Mouse (Mus musculus) splenic B cell, adult 2 months (primary cell): ENCODE results near the gene Rnf126.
A peak's percentile ranks its signal among the peaks of the same experiment; 100 is the strongest.

ENCODE experiments used
- DNase-seq: peaks from one replicate; pipeline ENCODE4 v3.0.0-alpha.2; 2011; ENCODE audit warnings: low read depth, low spot score
- H3K27me3 ChIP-seq: 2 replicates; pipeline ENCODE4 v1.6.1; 2012; ENCODE audit warnings: mild to moderate bottlenecking, low read length, moderate library complexity, mixed read lengths; ENCODE audit not compliant: control insufficient read depth, poor library complexity, insufficient read depth, severe bottlenecking
- H3K36me3 ChIP-seq: 2 replicates; pipeline ENCODE4 v1.6.1; 2012; ENCODE audit warnings: mild to moderate bottlenecking, low read length, moderate library complexity, mixed read lengths; ENCODE audit not compliant: control insufficient read depth, poor library complexity, insufficient read depth, severe bottlenecking

The Rnf126 gene

DNA sequence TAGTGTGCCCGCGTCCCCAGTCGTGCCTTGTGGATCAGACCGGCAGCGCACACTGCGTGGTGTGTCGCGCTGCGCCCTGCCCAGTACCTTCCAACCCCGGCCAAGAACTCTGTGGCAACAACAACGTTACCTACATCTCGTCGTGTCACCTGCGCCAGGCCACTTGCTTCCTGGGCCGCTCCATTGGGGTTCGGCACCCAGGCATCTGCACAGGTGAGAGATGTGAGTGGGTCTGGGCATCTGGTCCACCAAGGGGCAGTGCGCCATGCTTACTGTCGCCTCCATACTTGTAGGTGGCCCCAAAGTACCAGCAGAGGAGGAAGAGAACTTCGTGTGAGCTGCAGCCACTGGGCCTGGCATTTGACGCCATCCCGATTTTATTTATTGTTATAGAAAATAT lies 14.4 kb upstream of the Rnf126 start:
- no peaks in the 10 kb centered on the region for H3K27me3 ChIP-seq
- no peak for DNase-seq
- H3K36me3 ChIP-seq, result no peaks in the 10 kb centered on the region

DNA sequence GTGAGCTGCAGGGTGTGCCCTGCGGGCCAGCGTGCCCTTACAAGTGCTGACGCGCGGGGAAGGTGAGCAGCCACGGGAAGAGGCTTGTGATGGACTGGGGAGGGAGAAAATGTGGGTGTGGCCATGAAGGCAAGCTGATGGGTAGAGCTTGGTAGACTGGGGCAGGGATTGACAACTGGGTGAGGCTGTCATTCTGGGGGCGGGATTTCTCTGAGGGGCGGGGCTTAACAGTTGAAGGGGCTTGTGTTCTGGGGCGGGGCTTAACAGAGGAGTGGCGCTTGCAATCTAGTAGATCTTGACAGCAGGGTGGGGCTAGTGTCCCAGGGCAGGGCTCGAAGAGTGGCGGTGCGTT lies 13.9 kb upstream of the Rnf126 start:
- no peaks in the 10 kb centered on the region for H3K27me3 ChIP-seq
- H3K36me3 ChIP-seq, result no peaks in the 10 kb centered on the region
- peak; percentile 92 for DNase-seq

DNA sequence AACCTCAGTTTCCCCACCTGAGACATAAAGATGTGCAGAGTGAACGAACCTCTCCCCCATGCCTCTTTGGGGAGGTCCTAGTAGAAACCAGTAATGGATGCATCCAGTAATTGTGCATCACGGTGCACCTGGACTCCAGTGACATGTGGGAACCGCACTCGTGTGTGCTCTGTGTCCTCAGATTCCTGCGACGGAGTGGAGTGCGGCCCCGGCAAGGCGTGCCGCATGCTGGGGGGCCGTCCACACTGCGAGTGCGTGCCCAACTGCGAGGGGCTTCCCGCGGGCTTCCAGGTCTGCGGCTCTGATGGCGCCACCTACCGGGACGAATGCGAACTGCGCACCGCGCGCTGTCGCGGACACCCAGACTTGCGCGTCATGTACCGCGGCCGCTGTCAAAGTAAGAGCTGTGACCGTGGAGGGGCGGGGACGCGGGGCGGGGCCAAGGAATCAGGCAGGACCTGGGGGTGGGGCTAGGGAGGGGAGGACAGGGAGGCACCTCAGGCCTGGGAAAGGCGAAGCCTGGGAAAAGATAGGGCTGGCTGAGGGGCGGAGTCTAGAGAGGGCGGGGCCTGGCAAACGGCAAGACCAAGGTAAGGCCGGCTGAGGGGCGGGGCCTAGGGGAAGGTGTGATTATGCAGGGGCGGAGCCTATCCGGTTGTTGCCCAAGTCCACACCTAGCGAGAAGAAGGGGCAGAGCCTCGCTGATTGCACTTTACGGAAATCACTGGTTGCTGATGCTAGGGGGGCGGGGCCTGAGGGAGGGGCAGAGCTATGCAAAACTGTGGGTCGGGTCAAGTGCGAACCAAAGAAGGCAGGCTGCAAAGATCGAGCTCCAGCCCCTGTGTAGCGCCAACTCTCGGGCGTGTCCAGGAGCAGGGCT lies 13.3 kb upstream of the Rnf126 start:
- Histone ChIP-seq H3K27me3 (no peaks in the 10 kb centered on the region), H3K36me3 (no peaks in the 10 kb centered on the region)
- peak; percentile 98 for DNase-seq

DNA sequence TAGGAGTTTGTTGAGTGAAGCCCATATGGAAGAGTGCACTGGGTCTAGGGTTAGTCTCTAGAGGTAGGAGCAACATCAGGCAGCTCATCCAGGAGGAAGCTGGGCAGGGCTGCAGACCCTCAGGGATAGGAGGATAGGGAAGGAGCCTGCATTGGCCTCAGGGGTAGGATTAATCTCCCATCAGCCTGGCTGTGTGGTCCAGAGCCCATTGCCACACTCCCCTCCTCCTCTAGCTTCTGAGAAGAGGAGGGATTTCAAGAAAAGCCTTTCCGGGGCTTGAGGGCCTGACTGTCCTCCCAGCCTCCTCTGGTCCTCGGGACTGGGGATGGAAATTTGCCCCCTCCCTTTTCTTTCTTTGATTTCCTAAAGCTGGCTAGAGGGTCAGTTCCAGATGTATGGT lies 12.4 kb upstream of the Rnf126 start:
- no peaks in the 10 kb centered on the region for H3K27me3 ChIP-seq
- DNase-seq, result no peak
- H3K36me3 ChIP-seq, result no peaks in the 10 kb centered on the region

DNA sequence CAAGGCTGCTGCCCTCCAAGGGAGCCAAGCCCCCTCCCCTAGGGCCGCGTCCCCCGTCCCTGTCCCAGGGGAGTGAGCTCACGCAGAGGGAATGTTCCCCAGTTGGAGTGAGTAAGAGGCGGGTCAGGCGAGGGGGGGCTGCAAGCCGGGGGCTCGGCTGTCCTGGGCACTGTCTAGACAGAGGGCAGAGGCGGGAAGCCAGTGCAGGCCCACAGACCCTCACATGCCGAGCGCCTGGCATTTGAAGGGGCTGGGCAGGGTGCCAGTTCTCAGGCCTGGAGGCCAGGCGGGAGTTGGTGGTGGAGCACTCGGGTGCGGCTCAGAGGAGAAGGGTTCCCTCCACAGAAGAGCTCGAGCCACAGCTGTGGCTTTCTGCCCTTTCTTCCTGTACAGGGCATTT lies 11.3 kb upstream of the Rnf126 start:
- DNase-seq, result no peak
- H3K36me3 ChIP-seq, result no peaks in the 10 kb centered on the region
- no peaks in the 10 kb centered on the region for H3K27me3 ChIP-seq

DNA sequence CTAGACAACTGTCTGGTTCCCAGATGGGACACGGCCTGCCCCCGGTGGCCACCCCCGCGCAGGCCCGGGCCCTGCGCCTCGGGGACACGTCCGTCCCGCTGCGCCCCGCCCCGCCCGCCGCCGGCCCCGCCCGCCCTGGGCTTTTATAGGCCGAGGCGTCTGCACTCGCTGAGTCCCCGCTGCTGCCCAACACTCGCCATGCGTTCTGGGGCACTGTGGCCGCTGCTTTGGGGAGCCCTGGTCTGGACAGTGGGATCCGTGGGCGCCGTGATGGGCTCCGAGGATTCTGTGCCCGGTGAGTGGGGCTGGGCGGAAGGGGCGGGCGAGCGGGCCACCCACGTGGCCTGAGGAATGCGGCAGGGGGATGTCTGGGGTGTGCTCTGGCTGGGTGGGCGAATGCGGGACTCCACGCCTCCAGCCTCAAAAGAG lies 10.4 kb upstream of the Rnf126 start, which contains the start of gene Fstl3:
TSS of gene Fstl3 (plus strand) at position 170 of the 429 bp plus-strand sequence.
- H3K27me3 ChIP-seq, result no peaks in the 10 kb centered on the region
- no peak for DNase-seq
- no peaks in the 10 kb centered on the region for H3K36me3 ChIP-seq

DNA sequence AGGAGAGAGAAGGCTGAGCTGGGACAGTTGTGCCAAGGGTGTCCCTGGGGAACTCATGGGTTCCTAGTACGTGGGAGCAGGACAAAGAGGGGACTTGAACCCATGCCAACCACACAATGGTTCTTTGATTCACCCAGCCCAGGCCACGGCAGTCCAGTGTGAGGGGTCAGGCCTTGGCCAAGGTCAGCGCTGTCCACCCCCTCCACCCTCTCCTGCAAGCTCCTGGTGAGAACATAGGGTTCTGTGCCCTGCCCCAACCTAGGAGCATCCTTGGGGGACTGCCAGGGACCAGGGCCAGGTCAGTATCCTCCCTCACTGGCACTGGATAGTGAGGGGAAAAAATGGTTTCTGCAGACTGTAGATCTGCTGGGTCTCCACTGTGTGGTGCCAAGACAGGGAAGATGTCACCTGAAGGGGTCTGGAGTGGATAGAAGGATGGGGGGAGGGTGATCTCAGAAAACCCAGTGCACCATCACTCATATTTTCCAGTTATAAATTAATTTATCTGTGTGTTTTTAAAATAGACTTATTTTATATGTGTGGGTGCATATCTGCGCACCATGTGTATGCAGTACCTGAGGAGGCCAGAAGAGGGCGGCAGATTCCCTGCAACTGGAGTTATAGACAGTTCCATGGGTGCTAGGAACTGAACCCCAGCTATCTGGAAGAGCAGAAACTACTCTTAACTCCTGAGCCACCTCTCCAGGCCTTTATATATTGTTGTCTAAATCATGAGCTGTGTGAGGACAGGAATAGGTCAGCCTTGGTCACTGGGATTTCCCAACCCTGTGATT lies 7.9 kb upstream of the Rnf126 start:
- DNase-seq, result peak; percentile 38
- H3K27me3 ChIP-seq, result no peaks in the 10 kb centered on the region
- no peaks in the 10 kb centered on the region for H3K36me3 ChIP-seq

DNA sequence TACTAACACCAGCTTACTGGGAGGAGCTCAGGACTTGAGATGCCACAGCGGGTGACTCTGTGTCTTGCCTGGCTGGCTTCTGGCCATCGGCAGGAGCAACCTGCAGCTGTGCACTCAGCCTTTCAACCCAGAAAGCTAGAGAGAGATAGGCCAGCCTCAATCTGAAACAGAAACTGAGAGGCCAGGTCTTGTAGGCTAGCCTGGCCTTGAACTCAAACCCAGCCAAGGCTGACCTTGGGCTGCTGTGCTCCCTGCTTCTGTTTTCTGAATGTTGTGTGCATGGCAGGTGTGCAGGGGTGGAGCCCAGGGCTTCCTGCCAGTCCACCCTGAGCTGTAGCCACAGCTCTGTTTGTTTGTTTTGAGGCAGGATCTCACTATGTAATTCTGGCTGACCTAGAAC lies 6.5 kb upstream of the Rnf126 start:
- DNase-seq, result no peak
- H3K27me3 ChIP-seq, result no peaks in the 10 kb centered on the region

DNA sequence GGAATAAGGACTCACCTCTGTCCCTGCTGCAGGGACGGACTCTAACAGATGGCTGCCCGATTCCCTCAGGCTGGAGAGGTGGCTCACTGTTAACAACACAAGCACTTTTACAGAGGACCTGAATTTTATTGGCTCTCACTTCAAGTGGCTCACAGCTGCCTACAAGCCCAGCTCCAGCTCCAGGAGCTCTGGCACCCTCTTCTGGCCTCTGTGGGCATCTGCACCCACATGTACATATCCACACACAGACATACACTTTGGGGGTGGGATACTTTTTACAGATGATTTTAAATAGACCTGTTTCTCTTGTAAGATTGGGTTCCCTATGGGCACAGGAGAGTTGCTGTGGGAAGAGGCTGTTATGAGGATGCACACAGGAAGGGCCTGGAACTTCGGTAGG lies 5.6 kb upstream of the Rnf126 start:
- Histone ChIP-seq H3K36me3 (no peaks in the 10 kb centered on the region), H3K27me3 (no peaks in the 10 kb centered on the region)
- DNase-seq, result no peak

More for the DNA sequence above, 6.5 kb upstream of the Rnf126 start:
- H3K36me3 ChIP-seq, result no peaks in the 10 kb centered on the region

DNA sequence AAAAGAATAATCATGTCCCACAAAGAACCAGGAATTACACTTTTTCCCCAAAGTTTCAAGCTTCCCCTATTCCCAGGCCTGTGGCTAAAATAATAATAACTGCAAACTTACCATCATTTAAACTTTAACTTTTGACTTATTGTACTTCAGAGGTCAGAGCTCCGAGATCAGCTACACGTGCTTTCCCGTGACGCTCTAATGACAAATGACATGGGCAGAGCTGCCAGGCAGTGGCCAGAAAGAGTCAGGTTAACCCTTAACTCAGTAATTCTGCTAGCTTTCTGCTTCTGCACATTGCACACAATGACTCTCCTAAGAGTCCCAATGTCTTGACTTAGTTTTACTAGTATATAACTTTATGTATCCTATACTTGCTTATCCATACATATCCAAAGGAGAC lies 2.6 kb upstream of the Rnf126 start:
- no peak for DNase-seq
- H3K36me3 ChIP-seq, result no peaks in the 10 kb centered on the region
- H3K27me3 ChIP-seq, result no peaks in the 10 kb centered on the region

DNA sequence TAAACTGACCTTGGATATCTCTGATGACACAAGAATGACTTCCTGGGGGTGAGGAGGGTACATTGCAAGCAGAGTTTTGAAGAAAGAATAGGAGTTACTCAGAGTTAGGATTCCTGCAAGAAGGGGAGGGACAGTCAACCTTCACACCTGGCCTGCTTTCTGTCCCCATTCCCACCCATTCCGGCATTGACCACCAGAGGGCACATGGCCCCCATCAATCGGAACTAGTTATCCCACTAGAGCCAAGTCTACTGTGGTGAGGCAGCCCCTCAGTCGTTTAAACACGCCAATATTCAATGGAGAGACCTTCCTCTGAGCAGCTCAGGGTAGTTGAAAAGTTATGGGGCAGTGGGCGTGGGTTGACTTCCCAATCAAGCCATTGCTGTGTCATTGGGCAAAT lies 1.6 kb upstream of the Rnf126 start:
- H3K36me3 ChIP-seq, result no peaks in the 10 kb centered on the region
- DNase-seq, result peak; percentile 82
- H3K27me3 ChIP-seq, result no peaks in the 10 kb centered on the region

DNA sequence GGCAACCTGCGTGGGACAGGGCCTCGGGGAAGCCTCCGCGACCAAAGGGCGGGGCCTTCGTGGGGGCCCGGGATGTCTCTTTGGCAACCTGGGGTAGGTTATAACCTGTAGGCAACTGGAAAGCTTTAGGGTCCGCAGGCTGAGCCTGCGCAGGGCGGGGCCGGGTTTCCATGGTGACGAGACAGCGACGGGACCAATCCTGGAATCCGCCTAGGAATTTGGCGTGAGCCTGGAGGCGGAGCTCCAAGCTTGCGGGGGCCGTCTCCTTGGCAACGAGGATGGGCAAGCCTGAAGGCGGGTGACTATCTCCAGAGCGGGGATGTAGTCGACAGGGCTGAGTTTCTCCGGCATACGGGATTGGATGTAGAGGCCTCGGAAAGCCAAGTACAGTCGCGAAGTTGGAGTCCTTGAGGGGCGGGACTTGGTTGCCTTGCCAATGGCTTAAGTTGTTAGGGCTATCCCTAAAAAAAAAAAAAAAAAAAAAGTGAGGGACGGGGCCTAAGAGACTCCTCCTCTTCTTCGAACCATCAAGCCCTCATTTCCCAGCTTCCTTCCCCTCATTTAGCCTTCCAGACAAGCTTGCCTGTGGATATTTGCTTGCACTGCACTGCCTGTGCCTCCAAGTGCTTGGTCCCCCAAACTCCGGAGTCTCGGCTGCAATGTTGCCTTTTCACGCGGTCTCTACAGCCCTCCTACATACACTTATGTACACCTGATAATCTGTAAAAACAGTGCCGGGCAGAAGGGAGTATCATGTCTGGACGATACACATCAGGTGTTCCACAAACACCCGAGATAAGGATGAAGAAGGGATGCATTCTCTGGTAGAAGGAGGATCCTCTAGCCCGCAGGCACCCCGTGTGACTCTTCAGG lies 856 bp upstream of the Rnf126 start:
- DNase-seq, result peak; percentile 67
- Histone ChIP-seq H3K27me3 (no peaks in the 10 kb centered on the region), H3K36me3 (no peaks in the 10 kb centered on the region)

DNA sequence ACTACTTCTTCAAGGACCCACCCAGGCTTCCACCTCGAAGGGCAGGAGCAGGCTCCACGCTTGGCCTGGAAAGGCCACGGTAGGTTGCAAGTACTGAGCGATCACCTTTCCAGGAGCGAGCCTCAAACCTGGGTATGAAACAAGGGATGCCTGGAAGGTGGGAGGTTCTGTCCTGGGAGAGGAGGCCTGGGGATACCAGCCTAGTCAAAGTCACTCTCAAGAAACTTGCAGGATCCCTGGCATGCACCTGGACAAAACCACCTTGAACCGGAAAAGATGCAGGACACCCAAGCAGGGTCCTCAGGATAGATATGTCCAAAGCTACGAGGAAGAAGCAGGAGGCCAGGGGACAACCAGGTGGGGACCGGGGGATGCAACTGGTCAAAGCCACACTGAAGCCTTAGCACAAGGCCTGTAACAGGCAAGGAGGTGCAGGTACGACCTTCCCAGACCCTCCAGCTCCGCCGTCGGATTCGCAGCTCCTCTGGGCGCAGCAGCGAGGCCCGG lies 698 bp downstream of the Rnf126 start:
- DNase-seq, result no peak
- Histone ChIP-seq H3K36me3 (peaks cover 5% of the 10 kb centered on the region), H3K27me3 (no peaks in the 10 kb centered on the region)

DNA sequence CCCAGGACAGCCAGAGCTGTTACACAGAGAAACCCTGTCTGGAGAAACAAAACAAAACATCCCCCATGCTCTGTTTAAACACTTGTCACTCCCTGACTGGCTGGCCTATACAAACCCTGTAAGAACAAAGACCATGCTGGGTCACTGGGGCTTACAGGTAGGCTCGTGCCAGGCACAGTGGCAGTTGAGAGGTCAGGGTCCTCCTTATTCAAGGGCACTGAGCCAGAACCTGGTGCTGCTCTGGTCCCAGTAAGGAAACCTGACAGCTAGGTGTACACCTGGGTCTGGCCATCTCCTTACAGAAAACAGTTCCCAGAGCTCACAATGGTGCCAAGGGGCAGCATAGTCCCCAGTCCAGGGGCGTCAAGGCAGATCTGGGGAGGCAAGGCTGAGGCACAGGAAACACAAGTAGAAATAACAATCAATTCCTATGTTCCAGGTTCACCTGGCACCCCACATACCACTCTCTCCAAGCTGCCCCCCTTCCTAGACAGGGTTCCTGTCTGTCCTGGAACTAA lies 1.5 kb downstream of the Rnf126 start:
- Histone ChIP-seq H3K36me3 (peaks cover 8% of the 10 kb centered on the region), H3K27me3 (no peaks in the 10 kb centered on the region)
- DNase-seq, result no peak
